Mouse (Mus musculus) intestine, embryonic 15.5 days (tissue): ENCODE results near the gene Rftn1. TPM values are rescaled to one million over a fixed set of nuclear protein-coding genes. Genes with fewer than 3 reads are reported as not detected.
A peak's percentile ranks its signal among the peaks of the same experiment; 100 is the strongest.

Source experiments
- ATAC-seq: fragments of 200-750 bp; cut with Nextera tagmentation; 2 replicates; pipeline ENCODE4 v1.8.0; 2017; ENCODE audit warnings: moderate TSS enrichment, moderate library complexity
- H3K27ac ChIP-seq: fragments of 300-500 bp; sonication (generic); 2 replicates; pipeline ENCODE4 v1.5.1; 2015; ENCODE audit warnings: mild to moderate bottlenecking, inconsistent platforms
- H3K27me3 ChIP-seq: fragments of 300-500 bp; sonication (generic); replicated peaks from 2 replicates; pipeline ENCODE4 v1.6.1; 2015; ENCODE audit warnings: inconsistent platforms
- H3K36me3 ChIP-seq: fragments of 300-500 bp; sonication (generic); 2 replicates; pipeline ENCODE4 v1.6.1; 2015; ENCODE audit warnings: inconsistent platforms
- H3K4me1 ChIP-seq: fragments of 300-500 bp; sonication (generic); replicated peaks from 2 replicates; pipeline ENCODE4 v1.6.1; 2015; ENCODE audit warnings: inconsistent platforms
- H3K4me2 ChIP-seq: fragments of 300-500 bp; sonication (generic); replicated peaks from 2 replicates; pipeline ENCODE4 v1.6.1; 2015; ENCODE audit warnings: mild to moderate bottlenecking, inconsistent platforms
- H3K4me3 ChIP-seq: fragments of 300-500 bp; sonication (generic); replicated peaks from 2 replicates; pipeline ENCODE4 v1.5.1; 2015; ENCODE audit warnings: inconsistent platforms
- H3K9ac ChIP-seq: fragments of 300-500 bp; sonication (generic); 2 replicates; pipeline ENCODE4 v1.6.1; 2015; ENCODE audit warnings: inconsistent platforms
- H3K9me3 ChIP-seq: fragments of 300-500 bp; sonication (generic); 2 replicates; pipeline ENCODE4 v1.6.1; 2016; ENCODE audit warnings: inconsistent platforms
- whole genome bisulfite sequencing: fragments of 180-500 bp; shearing (Covaris S2); methylation state at CpG from one replicate; pipeline ENCODE4 v1.1.7; 2015; 5-methylcytosine and 5-hydroxymethylcytosine counted together
- polyA plus RNA-seq: library from polyadenylated mRNA; unstranded; fragments of >200 nt; fragmentation: Nextera tagmentation; extraction: Ambion mirVana; gene quantifications from 2 replicates; pipeline ENCODE4 v1.2.1, GENCODE M21; 2015

Gene Rftn1
- polyA plus RNA-seq = 10.1 and 10.5 TPM in 2 replicates

DNA sequence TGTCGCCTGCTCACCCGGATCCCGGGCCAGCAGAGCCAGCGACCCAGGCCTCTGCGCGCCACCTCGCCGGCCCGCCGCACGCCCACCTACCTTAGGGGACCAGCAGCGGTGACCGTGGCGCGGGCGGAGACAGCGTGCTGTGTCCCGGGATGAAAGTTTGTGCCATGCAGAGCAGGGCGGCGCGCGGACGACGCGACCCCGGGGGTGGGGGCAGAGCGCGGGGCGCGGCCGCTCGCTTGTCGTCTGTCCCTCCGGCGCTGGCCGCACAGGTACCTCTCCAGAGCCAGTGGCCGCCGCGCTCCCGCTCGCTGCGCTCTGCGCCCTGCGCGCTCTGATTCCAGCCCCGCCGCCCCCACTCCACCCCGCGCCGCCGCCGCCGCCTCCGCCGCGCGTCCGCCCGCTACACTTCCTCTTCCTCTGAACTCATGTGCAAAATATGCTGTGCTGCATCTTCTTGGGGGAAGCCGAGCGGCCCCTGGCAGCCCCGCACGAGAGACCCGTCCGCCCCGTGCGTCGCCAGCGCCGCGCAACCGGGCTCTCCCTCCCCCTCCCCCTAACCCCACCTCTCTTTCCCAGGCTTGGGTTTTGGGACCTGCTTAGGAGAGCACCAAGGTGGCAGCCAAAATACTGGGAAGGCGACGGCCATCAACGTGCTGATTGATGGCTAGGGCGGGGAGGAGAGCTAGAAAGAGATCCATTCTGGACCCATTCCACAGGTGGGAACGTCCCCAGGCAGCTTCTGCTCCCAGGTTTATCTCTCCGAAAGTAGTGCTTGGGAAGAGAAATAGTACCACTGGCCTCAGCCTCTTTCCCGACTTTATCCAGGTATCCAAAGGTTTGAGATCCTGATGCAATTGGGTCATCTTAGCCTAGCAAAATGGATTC, at the start of gene Rftn1:
TSS of gene Rftn1 (minus strand) at position 544 of the 885 bp plus-strand sequence.
- no peaks in the 10 kb centered on the region for H3K36me3 ChIP-seq
- H3K4me3 ChIP-seq = peak within 1 kb of the TSS; percentile 66
- H3K4me1 ChIP-seq = peaks cover 8% of the 10 kb centered on the region; the same call in 1 of the 2 replicates
- H3K27me3 ChIP-seq = peaks cover 25% of the 10 kb centered on the region
- WGBS = under 1% methylated on average over 79 of the region's 79 CpGs
- peak; percentile 77 for ATAC-seq
- H3K27ac ChIP-seq = no peak within 1 kb of the TSS
- peak within 1 kb of the TSS; percentile 95 for H3K4me2 ChIP-seq
- H3K9me3 ChIP-seq = no peaks in the 10 kb centered on the region
- peak within 1 kb of the TSS; percentile 50 for H3K9ac ChIP-seq

DNA sequence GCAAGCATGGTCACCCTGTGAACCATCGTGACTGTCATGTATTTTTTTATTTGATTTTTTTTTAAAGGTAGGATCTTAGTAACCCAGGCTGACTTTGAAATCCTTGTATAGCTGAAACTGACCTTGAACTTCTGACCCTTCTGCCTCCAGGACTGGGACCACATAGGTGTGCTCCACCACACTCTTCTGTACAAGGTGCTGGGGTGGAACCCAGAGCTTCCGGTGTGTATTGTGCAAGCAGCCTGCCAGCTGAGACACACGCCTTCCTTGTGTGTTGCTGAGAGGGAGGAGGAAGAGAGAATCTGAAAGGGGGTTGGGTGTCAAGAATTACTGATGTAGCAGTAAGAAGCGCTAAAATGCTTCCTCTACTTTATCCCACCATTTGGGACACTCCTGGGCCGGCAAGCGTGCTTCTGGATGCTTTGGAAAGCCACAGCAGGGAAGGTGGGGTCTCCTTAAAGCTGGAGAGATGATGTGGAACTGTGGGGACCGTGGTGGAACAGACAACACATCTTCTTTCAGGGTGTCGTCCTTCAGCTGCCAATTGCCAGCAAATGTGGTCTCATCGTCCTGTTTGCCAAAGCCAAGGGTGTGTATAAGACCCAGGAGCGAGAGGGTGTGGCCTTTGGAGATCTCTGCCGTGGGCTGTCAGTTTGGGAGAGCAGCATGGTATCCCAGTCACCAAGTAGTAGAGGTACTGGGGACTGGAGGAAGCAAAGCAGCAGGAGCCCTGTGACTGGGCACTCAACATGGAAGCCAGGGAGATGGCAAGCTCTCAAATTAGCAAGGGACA, 47.5 kb upstream of the Rftn1 start:
- Histone ChIP-seq H3K27me3 (no peaks in the 10 kb centered on the region), H3K27ac (no peak overlapping the region), H3K4me1 (no peaks in the 10 kb centered on the region), H3K36me3 (no peaks in the 10 kb centered on the region), H3K4me3 (no peak overlapping the region), H3K9me3 (no peaks in the 10 kb centered on the region), H3K9ac (no peak overlapping the region), H3K4me2 (no peak overlapping the region)
- WGBS = 56% methylated on average over 11 of the region's 11 CpGs
- no peak for ATAC-seq

DNA sequence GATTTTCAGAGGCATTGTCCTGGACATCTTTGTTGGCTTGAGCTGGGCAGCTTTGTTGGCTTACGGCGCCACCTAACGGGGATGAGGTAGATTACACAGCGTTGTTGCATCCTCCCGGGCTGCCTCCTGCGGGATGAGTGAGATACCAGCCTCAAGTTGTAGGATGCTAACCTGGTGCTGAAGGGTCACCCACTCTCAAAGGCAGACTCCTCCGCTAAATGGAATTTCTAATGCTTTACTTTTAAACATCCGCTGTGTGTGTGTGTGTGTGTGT, 46.9 kb upstream of the Rftn1 start:
- peak; percentile 71; the same call in 1 of the 2 replicates for ATAC-seq
- 5% methylated on average over 8 of the region's 8 CpGs for WGBS
- H3K4me1 ChIP-seq = no peaks in the 10 kb centered on the region

DNA sequence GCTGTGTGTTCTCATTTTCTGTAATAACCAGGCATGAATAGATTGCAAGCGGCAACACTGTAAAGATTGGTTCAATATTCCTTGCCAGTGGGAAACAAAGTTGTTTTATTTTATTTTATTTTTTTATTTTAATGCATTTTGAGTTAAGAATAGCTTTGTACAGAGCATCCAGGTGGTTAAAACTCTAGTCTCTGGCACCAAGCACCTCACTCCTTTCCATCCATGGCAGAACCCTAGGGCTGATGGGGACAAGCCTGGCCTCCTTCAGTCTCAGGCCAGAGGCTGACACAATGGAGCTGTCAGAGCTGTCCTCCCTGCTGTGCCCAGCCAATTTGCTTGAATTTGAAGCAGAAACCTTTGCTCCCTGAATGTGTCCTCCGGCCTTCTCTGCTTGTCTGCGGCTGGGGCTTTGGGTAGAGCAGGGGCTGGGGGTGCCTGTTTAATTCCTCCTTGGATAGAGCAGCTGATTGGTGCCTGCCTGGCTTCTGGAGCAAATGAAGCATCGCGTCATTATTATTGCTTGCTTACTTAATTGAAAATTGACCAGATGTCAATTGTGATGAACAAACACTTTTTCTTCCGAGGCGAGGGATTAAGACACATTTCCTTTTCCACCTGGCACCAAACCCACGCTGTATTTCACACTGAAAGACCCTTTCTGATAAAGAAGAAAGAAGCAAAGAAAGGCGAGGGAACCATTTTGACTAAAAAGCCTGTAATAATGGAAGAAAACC, 46.4 kb upstream of the Rftn1 start:
- Histone ChIP-seq H3K4me3 (no peak overlapping the region), H3K9ac (no peak overlapping the region), H3K9me3 (no peaks in the 10 kb centered on the region), H3K36me3 (no peaks in the 10 kb centered on the region), H3K27ac (no peak overlapping the region), H3K4me1 (no peaks in the 10 kb centered on the region), H3K4me2 (no peak overlapping the region), H3K27me3 (no peaks in the 10 kb centered on the region)
- ATAC-seq = no peak
- 54% methylated on average over 9 of the region's 9 CpGs for WGBS

More for the DNA sequence above, 46.9 kb upstream of the Rftn1 start:
- Histone ChIP-seq H3K27ac (no peak overlapping the region), H3K27me3 (no peaks in the 10 kb centered on the region), H3K4me3 (no peak overlapping the region), H3K9me3 (no peaks in the 10 kb centered on the region), H3K36me3 (no peaks in the 10 kb centered on the region), H3K4me2 (no peak overlapping the region), H3K9ac (no peak overlapping the region)

DNA sequence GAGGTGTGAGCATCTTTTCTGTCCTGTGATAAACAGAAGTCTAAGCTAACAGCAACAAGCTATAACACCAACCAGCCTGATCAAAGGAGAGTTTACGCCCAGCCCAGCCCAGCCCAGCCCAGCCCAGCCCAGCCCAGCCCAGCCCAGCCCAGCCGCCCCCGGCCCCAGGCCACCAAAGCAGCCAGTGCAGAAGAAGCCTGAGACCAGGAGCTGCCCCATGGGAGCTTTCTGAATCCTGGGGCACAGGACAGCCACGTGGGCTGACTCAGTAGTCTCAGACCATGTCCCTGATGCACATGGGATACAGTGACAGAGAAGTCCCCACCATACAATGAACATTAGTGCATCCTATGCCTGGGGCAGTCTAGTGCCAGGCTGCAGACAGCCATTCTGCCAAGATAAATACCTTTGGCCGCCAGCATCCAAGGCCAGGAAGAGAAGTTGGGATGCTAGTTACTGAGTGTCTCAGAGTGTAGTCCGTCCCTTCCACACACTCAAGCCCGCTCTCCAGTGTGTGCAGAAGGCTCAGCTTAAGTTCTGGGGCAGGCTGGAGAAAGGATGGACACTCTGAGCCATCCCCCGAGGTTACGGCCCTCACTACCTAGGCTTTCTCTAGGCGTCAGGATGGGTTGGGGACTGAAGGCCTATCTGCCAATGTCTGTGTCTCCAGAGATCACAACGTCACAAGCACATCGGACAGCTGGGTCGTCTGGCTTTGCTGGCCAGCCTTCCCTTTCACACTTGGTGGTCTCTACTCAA, 45.6 kb upstream of the Rftn1 start:
- no peaks in the 10 kb centered on the region for H3K27me3 ChIP-seq

DNA sequence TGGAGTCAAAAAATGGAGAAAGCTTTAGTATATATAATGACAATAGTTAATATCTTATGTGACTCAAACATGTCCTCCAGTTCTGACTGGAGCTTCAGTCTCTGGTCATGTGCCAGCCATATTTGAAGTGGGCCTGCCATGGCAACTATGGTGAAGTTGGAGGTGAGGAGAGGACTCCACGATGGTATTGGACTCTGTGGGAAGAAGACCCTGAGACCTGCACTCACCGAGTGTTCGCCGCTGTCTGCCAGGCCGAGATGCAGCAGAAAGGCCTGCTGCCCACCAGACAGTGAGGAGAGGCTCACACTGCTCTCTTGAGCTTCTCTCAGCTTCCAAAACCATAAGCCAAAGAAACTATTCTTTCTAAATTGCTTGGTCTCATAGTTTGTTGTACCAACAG, 43.5 kb upstream of the Rftn1 start:
- 0 out of 2 replicates have a peak, but pooled peaks cover 2% of the 10 kb centered on the region for H3K4me1 ChIP-seq
- no peak overlapping the region for H3K27ac ChIP-seq
- no peak for ATAC-seq
- H3K4me2 ChIP-seq = no peak overlapping the region
- H3K9me3 ChIP-seq = no peaks in the 10 kb centered on the region
- no peak overlapping the region for H3K9ac ChIP-seq
- no peaks in the 10 kb centered on the region for H3K27me3 ChIP-seq
- no peak overlapping the region for H3K4me3 ChIP-seq
- H3K36me3 ChIP-seq = no peaks in the 10 kb centered on the region
- 90% methylated on average over 5 of the region's 5 CpGs for WGBS

More for the DNA sequence above, 45.6 kb upstream of the Rftn1 start:
- ATAC-seq = no peak
- Histone ChIP-seq H3K4me1 (no peaks in the 10 kb centered on the region), H3K27ac (no peak overlapping the region), H3K9me3 (no peaks in the 10 kb centered on the region), H3K4me2 (no peak overlapping the region), H3K36me3 (no peaks in the 10 kb centered on the region), H3K9ac (no peak overlapping the region), H3K4me3 (no peak overlapping the region)
- 70% methylated on average over 13 of the region's 13 CpGs for WGBS

DNA sequence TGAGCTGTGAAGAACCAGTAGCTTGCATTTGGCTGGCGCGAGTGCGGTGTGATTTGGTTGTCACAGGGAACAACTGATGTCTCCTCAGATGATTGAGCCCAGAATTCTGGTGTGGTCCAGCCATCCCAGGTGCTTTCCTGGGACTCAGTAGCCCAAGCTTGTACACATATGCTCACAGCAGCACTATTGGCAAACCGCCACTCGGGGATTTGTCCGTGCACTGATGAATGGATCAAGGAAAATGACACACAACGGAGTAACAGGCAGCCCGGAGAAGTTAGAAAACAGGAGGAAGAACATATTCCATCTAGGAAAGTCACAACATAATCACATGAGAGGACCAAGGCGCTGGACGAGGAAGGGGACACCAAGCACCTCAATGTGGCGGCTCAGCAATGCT, 42.3 kb upstream of the Rftn1 start:
- no peak overlapping the region for H3K4me3 ChIP-seq
- no peaks in the 10 kb centered on the region for H3K27me3 ChIP-seq
- H3K9ac ChIP-seq = no peak overlapping the region
- H3K4me1 ChIP-seq = 0 out of 2 replicates have a peak, but pooled peaks cover 2% of the 10 kb centered on the region
- no peaks in the 10 kb centered on the region for H3K9me3 ChIP-seq
- H3K4me2 ChIP-seq = no peak overlapping the region
- no peak overlapping the region for H3K27ac ChIP-seq
- WGBS = 90% methylated on average over 11 of the region's 11 CpGs
- ATAC-seq = no peak
- no peaks in the 10 kb centered on the region for H3K36me3 ChIP-seq

DNA sequence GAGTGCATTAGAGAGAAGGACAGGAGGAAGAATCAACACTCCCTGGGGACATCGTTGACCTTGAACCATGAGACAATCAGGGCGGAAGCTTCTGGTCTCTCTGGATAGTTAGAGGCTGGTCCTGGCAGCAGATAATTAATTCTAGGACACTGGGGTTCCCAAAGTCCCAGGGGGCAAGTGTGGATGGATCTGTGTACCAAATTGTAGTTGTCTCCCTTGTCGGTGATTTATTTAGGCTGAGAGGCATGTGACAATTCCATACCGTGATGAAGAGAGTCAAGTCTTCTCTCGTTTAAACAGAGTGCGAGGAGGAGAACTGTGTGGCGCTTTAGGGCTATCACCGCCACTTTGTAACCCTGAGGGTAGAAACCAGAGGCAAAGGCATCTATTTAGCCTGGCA, 40.7 kb upstream of the Rftn1 start:
- Histone ChIP-seq H3K27ac (no peak overlapping the region), H3K4me2 (no peak overlapping the region), H3K4me3 (no peak overlapping the region), H3K36me3 (no peaks in the 10 kb centered on the region), H3K27me3 (no peaks in the 10 kb centered on the region), H3K9me3 (no peaks in the 10 kb centered on the region), H3K9ac (no peak overlapping the region), H3K4me1 (0 out of 2 replicates have a peak, but pooled peaks cover 2% of the 10 kb centered on the region)
- WGBS = 86% methylated on average over 8 of the region's 8 CpGs
- no peak for ATAC-seq

DNA sequence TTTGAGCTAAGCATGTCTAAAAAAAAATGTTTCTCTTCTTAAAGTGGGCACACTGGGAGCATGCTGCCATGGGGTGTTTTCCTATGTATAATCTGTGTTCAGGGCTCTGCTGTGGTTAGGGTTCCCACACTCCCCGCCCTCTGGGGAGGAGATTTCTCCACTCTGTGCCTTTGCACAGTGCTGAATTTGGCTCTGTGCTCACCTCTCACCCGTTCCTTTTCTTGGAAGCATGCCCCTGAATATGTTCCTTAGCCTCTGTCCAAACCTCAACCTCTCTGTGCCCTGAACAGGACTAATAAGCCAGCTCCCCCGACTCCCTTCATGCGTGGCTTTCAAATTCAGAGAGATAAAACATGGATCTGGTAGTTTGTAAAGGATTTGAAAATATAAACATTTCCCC, 39.1 kb upstream of the Rftn1 start:
- 47% methylated on average over 4 of the region's 4 CpGs for WGBS
- H3K4me1 ChIP-seq = 0 out of 2 replicates have a peak, but pooled peaks cover 2% of the 10 kb centered on the region
- no peaks in the 10 kb centered on the region for H3K27me3 ChIP-seq
- H3K9ac ChIP-seq = no peak overlapping the region
- peak; percentile 20; the same call in 1 of the 2 replicates for ATAC-seq
- no peaks in the 10 kb centered on the region for H3K36me3 ChIP-seq
- H3K9me3 ChIP-seq = no peaks in the 10 kb centered on the region
- no peak overlapping the region for H3K4me3 ChIP-seq
- H3K27ac ChIP-seq = no peak overlapping the region
- H3K4me2 ChIP-seq = no peak overlapping the region

DNA sequence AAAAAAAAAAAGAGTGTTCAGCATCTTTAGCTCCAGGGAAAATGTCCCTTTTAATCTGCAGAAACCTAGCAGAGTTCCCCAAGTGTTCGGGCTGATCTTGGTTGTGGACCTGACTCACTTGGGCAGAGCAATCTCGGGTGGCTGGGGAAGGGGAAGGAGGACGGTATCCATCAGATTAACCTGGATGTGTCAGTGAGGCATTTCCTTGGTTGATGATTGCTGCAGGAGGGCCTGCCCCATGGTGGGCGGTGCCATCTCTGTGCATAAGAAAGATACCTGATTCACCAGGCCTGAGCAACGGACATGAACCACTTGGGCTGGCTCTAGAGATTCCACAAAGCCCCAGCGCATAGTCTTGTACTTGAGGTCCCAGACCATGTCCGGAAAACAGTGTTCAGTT, 36.9 kb upstream of the Rftn1 start:
- no peaks in the 10 kb centered on the region for H3K36me3 ChIP-seq
- no peak overlapping the region for H3K4me3 ChIP-seq
- ATAC-seq = no peak
- no peak overlapping the region for H3K9ac ChIP-seq
- no peaks in the 10 kb centered on the region for H3K27me3 ChIP-seq
- 0 out of 2 replicates have a peak, but pooled peaks cover 2% of the 10 kb centered on the region for H3K4me1 ChIP-seq
- 67% methylated on average over 7 of the region's 7 CpGs for whole genome bisulfite sequencing
- no peaks in the 10 kb centered on the region for H3K9me3 ChIP-seq
- no peak overlapping the region for H3K27ac ChIP-seq
- no peak overlapping the region for H3K4me2 ChIP-seq

DNA sequence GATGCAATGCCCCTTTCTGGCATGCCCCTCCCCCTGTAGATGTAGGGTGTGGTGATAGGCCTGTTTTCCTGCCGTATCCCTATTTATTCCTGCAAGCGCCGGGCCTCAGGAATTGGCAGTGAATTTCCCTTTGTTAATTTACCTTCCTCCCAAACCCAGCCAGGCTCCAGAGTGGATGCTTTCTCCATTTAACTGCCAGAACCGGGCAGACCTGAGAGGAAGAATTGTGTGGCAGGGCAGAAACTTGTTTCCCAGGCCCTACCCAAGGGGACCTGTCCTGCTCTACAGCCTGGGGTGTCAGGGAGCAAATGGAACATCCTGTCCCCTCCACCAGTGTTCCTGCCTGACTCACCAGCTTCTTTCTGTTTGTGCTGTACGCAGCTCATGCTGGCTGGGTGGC, 34.2 kb upstream of the Rftn1 start:
- Histone ChIP-seq H3K4me1 (0 out of 2 replicates have a peak, but pooled peaks cover 2% of the 10 kb centered on the region), H3K4me2 (no peak overlapping the region), H3K36me3 (no peaks in the 10 kb centered on the region), H3K27me3 (no peaks in the 10 kb centered on the region), H3K9ac (no peak overlapping the region), H3K9me3 (no peaks in the 10 kb centered on the region), H3K4me3 (no peak overlapping the region), H3K27ac (no peak overlapping the region)
- no peak for ATAC-seq
- 72% methylated on average over 5 of the region's 5 CpGs for WGBS
